Mouse (Mus musculus) embryo, embryonic 11 days (tissue): ENCODE measurements at regions not wholly inside any gene's neighbourhood (a gene's known extent, or its start where the extent isn't known, plus 50 kb on each side); places are given as distances from the start of the nearest gene placed in this dataset.

Experiments
- DNase-seq: peaks from one replicate; pipeline ENCODE4 v3.0.0-alpha.2; 2015

DNA sequence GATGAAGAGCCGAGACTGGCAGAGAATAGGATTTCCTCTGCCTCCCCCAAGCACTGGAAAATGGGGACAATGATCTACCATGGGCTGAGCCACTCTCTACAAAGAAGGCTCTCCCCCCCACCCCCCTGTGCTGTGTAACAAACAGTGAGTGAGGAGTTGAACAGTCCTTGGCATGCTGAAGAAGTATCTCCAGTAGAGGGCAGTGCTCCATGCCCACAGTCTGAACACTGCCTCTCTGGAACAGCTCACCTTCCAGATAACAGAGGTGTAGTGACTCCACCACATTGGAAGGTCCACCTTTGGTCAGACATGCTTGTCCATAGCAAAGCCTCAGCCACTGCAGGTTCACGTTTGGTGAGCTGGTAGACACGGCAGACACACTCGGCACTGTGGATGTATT, 85.2 kb upstream of the Bach2 start:
- DNase-seq, result peak; percentile 58

GRCm38 (mm10) chr4:32156965-32157364, 81.6 kb upstream of the Bach2 start:
- DNase-seq, result no peak

- DNase-seq, result no peak
Measured at GRCm38 (mm10) chr4:32158451-32158850, 80.2 kb upstream of the Bach2 start.

DNA sequence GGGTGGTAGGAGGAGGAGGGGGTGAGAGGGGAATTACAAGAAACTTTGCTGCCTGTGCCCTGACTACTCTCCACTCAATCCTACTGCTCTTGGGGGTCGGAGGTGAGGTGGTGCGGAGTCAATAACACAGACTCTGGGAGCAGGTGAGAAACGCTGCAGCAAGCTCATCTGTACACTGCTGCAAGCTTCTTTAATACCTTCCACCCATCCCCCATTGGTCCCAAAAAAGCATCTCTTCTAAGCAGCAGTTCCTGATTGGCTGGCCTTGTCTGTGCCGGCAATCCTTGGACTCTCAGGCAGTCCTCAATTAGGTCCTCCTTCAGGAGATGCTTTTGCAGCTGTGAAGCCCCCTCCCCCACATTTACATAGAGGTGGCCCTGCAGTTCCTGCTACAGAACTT, 79.7 kb upstream of the Bach2 start:
- no peak for DNase-seq

- DNase-seq, result no peak
Measured at GRCm38 (mm10) chr4:32160815-32161214, 77.8 kb upstream of the Bach2 start.

- peak; percentile 54 for DNase-seq
Measured at GRCm38 (mm10) chr4:32161871-32162656, 76.5 kb upstream of the Bach2 start.

DNA sequence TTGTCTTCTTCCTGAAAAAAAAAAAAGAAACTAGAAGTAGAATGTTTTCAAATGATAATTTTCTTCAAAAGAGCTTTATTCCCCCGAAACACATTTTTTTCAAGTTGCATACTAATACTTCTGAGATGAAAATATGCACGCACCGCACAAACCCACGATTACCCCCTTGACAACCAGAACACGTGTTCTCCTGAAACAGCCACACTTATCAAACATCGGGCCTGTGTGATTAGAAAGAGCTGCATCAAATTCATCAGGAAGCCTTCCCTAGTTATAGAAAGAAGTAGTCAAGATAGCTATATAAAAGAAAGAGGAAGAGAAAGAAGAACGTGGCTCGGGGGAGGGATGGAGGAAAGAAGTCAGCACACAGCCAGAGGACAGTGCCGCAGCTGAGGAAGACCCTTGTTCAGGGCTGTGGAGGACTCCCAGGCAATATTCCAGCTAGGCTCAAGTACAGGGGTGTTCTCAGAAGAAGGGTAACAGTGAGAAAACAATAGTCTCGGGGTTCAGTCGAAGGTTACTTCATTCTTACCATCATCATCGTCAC, 75.8 kb upstream of the Bach2 start:
- DNase-seq, result no peak

GRCm38 (mm10) chr4:32164081-32164641, 74.4 kb upstream of the Bach2 start:
- no peak for DNase-seq

- no peak for DNase-seq
Measured at GRCm38 (mm10) chr4:32164736-32165241, 73.8 kb upstream of the Bach2 start.

- DNase-seq, result no peak
Measured at GRCm38 (mm10) chr4:32165918-32166528, 72.6 kb upstream of the Bach2 start.

DNA sequence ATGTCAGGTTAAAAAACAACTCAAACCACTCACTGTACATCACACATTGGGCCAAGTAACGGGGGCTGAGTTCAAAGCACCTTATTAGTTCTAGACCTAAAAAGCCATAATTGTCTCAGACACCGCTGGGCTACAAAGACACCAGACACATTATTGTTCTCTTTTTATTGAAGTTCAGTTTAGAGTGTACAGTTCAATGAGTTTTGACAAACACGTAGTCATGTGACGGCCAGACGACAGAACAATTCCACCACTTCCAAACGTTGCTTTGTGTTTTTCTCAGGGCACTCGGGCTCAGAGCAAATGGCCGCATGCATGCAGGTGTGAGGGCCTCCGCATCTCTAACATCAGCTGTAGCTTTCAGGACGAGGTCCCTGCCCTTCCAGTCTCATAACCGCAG, 71.5 kb upstream of the Bach2 start:
- DNase-seq, result no peak

DNA sequence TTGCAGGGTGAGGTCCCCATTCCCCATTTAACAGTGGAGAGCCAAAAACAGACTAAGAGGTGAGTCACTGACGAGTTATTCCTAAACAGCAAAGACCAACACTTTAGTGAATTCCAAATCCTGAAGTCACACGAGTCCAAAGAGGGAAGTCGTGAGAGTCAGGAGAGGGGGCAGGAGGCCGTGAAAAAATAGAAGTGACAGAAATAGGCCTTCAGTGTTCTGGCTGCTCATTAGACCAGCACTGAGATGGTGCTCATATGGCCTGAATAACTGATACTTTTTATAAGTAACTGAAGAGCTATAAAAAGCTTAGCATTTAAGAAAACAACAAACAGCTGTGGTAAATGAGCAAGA, 68.5 kb upstream of the Bach2 start:
- no peak for DNase-seq

DNA sequence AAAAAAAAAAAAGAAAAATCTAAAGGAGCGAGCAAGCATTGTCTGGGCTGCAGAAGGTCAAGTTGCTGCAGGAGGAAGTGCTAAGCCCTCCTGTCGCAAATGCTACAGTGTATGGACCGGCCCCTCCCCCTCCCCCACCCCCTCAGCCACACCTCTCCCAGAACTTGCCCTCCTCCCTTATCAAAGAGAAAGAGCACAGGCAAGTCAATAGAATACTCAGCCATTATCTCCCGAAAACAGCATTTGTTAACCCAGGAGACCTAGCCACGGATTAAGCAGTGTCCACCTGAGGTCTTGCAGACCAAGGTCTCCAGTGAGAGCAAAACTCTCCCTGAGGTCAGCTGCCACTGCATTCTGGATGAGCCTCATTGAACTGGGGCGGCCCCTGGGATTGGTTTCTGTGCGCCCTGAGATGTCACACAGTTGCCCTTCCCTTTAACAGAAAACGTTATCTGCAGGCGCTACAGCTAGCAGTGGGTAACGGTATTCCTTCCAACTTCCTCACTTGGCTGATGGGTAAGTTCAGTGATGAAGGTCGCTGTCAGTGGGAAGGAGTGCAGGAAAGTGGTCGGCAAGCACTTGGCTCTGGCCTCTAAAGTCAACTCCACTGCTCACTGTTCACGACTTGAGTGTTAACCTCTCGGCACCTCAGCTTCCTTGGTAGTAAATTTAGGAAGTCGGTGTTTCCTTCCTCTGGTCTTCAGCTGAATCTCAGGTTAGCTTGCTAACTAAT, 68.0 kb upstream of the Bach2 start:
- no peak for DNase-seq

DNA sequence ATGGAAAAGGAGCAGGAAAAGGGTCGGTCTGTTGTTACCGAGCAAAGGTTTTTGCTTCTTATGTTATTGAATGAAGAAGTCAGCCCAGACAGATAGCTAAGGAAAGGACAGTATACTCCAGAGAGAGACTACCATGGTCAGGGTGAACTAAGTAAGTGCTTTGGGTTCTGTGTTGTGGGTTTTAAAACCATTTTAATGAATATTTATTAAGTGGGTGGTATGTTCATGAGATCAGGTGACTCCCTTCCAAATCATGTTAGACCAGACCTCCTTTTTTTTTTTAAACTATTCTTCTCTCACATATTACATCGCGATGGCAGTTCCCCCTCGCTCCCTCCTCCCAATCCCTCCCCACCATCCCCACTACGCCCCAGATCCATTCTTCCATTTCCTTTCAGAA, 67.3 kb upstream of the Bach2 start:
- no peak for DNase-seq

GRCm38 (mm10) chr4:32172992-32173391, 65.6 kb upstream of the Bach2 start:
- no peak for DNase-seq

DNA sequence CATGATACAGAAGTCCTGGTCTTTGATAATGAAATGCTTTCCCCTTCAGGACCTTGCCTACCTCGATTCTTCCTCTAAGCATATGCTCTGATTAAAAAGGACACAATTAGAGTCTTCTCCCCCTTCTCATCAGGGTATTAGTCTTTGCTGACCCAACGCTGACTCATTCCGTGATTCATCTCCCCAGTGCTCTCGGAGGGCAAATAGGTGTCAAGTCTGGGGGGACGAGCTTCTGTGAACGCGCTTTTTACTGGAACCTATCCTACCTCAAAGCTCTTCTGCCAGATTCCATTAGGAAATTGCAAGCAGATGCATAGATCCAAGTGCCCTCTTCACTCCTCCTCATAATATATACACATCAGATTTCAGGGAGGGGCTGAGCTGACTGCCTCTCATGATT, 63.8 kb upstream of the Bach2 start:
- no peak for DNase-seq

DNA sequence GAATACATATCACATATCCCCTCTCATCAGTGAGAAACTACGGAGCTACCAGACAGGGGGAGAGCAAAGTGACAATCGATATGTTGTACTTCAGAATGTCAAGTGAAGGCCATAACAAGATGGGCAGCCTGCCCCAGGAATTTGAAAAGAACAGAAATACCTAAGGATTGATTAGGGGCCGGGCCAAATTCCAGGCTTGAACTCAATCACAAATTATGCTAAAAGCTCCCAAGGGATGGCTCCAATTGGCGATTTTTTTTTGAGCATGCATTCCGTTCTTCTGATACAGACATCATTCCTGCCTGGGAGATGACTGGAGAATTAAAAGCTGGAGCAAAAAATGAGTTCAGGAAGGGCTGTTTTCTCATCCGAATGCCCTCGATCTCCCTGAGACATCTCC, 63.4 kb upstream of the Bach2 start:
- DNase-seq, result peak; percentile 38

DNA sequence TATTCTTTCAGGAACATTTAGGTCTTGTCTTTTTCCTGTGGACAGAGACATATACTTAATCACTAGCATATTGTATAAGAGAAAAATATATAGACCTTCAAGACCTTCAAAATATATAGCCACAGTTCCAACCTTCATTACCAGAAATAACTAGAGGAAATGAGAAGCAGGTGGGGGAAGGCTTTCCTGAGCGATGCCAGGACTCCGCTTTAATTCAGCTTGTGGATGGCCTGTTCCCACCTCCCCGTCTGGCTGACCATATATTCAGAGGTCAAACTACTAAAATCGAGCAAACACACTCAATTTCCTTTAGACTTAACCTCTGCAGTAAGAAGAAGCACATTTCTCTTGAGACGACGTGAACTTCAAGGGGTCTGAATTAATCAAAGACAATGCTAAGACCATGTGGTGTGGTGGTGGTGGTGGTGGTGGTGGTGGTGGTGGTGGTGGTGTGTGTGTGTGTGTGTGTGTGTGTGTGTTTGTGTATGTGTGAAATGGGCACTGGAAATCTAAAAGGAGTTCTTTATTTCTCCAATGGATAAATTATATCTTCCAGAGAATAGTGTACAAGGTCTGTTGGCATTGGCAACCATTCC, 62.7 kb upstream of the Bach2 start:
- DNase-seq, result peak; percentile 62

DNA sequence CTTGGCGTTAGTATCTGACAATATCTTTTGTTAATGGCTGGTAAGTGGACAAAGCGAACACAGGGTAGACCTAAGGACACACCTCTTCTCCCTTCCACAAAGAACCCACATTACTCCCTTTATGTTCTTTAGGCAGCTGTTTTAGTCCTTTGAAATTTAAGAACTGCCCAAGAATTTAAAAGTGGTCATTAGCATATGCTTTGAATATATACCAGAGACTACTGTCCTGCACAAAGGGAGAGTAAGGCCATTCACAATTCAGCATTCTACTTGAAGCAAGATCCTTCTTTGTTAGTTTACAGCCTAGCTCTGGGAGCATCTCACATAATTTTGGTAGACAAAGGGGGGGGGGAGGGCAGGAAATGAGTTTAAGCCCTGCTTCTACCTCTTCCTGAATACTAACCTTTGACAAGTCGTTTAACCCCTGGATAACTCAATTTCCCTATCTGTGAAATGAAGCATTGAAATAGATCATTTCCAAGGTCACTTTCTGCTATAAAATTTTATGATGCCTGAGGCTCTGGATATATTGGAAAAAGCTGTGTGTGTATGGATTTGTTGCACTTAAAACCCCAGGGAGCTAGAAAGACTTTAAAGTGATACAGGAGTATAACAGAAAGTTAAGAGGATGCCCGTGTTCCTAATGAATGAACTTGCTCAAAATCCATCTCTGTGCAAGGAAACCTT, 62.0 kb upstream of the Bach2 start:
- DNase-seq, result peak; percentile 33

DNA sequence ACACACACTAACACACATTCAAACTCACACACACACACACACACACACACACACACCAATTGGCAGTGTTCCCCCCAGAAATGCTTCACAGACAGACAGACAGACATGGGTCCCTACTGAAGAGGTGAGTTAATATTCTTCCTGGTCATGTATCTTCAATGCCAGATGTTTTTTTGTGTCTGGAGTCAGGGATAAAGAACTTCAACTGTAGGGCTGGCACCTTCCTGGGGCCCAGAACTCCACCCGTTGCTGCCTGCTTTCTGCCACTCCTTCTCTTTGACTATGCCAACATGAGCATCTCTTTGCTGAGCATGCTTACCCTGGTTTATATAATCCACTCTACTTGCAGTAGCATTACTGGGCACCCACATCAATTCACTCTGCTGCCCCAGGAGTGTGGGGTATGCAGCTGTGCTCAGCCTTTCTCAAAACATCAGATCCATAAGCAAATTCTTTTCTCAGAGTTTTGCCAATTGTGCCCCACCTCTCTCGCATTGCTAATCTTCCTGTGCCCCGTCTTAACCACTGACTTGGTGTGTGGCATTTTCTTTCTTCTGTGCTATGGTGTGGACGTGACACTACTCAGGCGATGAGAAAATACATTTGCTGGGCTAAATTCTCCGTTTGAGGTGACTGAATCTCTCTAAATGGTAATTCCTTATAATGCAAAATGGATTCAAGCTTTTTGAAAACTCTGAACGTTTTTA, 60.5 kb upstream of the Bach2 start:
- DNase-seq, result no peak

GRCm38 (mm10) chr4:32179707-32180241, 58.8 kb upstream of the Bach2 start:
- peak; percentile 56 for DNase-seq
